Mouse (Mus musculus): Measurements from ENCODE around the gene Lhfpl1.
"Not testable (repeated sequence)": the region's sequence is repeated elsewhere in the genome, so short reads cannot be mapped to it uniquely, and the experiment has no call there.

The Lhfpl1 gene

DNA sequence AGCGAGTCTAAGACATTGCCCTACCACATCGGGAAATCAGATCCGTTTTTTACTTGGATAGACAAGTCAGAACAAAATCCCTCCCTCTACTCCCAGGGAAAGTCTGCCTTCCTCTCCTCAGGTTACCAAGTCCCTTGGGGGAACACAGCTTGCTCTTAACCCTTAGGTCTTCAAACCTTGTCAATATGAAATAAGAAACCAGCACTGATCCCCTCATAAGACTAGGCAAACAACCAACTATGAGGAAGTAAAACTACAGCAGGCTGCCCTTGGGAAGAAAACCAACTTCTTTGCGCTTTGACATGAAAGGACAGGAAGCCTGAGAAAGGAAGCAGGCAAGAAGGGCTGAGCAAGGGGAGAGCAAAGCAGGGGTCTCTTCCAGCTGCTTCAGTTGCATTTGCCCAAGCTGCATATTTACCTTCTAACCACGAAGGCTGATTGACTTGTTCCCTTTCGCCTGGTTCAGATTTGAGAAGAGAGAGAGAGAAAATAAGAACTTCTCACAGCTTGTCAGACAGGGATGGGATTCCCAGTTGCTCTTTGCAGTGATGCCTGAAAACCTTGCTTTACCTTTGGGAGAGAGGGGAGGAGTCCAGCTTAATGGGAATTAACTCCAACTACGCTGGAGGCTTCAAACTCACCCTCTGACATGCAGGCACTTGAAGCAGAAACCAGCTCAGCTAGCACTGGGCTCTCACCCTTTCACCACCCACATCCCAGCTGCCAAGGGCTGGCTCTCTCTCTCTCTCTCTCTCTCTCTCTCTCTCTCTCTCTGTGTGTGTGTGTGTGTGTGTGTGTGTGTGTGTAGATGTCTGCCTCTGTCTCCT is at the start of gene Lhfpl1:
TSS of gene Lhfpl1 (minus strand) at position 713 of the 827 bp plus-strand sequence.
- DNase-seq (ENCODE audit: low spot score), result no peak

DNA sequence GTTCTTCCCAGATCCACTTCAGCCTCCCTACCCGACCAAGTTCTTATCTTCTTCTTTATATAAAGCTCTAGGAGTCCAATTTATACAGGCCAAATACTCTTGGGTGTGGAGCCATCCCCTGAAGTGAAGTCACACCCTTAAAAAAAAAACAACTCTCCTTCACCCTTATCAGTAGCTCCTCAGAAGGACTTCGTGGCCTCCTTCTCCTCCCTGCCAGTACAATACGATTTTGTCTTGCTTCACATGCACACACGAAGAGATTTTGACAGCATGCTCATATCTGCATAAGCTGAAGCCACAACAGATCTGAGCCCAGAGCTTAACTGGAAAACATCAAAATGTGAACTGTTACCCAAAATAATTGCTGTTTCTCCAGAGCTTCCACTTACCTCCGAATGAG is 22.9 kb upstream of the Lhfpl1 start:
- DNase-seq (ENCODE audit: low spot score), result peak; percentile 4

DNA sequence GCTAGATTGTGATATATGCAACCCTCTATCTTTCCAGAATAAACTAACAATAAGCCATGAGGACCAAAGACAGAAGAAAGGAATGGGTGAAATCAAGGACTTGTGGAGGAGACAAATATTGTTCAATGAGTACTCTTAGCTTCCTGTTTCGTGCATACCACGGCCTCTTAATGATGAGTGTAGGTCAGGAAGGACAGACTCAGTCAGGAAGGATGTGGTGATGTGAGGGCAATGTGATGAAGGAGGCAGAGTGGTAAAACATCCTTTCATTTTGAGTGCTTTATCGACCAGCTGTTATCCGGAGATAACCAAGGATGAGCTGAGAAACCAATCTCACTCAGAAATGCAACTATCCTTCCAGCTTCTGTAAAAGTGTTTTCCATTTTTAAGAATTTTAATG is 13.6 kb upstream of the Lhfpl1 start:
- no peak for DNase-seq (ENCODE audit: low spot score)

DNA sequence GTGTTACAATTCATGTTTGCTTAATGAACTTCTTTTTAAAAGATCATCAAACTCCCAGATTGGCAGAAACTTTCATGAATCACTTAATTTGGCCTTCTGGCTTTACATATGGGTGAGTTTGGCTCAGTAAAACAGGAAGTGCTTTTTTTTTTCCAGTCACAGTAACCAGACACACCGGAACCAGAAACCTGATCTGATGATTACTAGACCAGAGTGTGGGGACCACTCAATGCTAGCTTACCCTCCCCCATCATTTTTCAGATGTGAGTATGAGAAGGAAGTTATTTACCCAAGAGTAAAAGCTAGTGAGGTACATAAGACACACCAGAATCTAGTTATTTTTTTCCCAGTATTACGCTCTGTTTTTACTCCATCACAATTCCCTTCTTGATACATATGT is 6.5 kb downstream of the Lhfpl1 start:
- no peak for DNase-seq (ENCODE audit: low spot score)

DNA sequence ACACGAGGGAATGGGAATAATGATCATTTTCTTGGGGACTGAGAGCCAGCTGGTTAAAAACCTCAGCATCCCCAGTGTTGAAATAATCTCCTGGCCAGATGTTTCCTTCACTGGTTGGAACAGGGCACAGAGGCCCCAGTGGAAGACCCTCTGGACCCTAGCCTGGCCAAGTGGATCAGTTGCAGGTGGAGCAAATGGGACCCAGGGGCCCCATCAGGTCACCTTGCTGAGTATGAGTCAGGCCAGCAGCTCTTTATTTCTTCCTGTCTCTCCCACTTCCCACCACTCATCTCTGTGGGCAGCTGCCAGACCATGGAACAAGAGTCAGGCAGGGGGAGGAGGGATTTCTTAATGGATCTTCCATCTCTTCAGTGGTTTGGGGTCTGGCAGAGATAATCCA is 12.7 kb downstream of the Lhfpl1 start:
- DNase-seq (ENCODE audit: low spot score), result no peak

DNA sequence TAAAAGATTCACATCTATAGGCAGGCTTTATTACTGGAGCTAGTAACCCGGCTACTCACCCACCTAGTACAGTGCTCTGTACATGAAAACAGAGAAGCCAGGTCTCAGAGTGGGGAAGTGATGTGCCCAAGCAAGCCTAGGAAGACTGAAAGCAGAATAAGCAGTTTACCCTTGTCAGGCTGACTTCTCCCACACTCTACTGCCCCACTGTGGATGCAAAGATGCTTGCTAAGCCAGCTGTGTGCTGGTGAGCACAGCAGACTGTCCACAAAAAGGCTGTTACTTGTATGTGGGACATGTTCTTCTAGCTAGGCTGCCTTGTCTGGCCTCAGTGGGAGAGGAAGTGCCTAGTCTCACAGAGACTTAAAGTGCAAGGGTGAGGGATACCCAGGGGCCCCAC is 40.3 kb downstream of the Lhfpl1 start:
- no peak for DNase-seq (ENCODE audit: low spot score)

DNA sequence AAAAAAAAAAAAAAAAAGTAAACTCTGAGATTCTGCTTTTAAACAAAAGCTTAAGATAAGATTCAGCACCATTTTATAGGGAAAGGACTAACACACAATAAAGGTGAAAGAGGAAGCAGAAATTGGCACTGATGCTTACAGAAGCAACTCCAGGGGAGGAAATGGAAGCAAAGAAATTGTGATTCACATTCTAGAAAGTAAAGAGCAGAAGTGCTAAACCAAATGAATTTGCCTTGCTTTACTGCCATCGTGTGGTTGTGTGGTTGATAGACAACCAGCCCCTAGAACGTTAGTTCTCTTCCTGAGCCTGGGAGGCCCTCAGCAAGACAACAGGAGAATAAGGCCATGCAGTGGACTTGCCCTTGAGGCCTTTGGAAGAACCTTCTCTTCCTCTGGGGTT is 41.7 kb downstream of the Lhfpl1 start:
- DNase-seq (ENCODE audit: low spot score), result no peak

DNA sequence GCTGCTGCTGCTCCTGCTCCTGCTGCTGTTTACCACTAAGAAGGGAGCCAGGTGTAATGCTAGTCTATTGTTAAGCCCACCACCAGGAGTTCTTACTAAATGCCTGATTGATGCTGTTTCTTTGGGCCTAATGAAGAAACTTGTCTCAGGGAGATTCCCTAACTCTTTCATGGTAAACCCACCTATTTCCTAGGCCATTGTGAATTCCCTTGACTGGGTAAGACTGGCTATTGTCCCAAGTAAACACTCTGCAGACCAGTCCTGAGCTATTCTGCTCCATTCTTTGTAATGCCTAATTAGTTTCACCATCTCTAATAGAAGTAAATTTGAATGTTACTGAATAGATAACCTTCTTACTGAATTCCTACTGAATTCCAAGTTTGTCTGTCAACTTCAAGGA is 48.7 kb downstream of the Lhfpl1 start:
- DNase-seq (ENCODE audit: low spot score), result not testable (repeated sequence)

DNA sequence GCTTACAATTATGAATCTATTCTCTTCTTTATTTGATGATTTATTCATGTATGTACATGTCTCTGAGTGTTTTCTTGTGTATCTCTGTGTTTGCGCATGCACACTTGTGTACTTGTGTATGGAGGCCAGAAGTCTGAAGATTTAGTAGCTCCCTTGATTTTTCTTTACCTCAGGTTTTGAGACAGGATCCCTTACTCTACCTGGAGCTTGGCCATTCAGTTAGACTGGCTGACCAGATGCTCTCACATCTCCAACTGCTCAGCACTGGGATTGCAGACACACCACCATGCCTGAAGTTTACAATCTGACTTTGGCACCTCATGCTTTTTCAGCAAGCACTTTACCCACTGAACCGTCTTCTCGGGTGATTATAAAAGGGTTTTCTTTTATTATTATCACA is 76.7 kb downstream of the Lhfpl1 start:
- DNase-seq (ENCODE audit: low spot score), result no peak

DNA sequence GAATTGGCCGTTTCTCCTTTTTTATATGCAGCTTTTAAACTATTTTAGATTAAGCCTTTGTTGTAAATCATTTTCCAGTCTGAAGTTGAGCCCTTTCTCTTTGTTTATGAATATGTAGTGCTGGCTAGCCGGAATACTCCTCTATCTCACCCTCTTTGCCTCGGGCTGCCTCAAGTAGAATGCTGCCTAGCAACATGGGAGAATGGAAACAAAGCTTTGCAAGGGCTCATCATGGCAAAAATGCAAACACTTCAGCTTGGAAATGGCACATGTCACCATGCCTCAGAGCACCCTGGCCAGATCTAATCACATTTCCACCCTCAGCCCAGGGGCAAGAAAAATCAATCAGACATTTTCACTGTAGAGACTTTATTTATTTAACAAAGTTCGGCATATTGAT is 77.1 kb downstream of the Lhfpl1 start:
- DNase-seq (ENCODE audit: low spot score), result no peak

DNA sequence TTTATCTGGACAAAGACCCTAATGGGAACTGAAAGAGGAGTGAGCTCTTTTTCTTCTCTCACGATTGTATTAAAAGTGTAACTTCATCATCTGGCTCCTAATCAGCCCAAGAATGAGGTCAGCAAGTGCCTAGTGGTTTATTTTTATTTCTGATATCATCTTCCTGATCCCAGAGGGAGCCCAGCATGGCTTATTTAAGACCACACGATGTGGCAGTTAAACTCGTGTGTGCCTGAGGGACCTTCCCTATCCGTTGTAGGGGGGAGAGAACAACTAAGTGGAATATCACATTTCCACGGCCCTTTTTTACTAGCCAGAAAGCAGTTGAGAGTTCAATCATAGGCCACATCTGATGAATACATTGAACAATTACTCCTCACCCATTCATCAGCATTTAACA is 87.1 kb downstream of the Lhfpl1 start:
- no peak for DNase-seq (ENCODE audit: low spot score)

Measured in c-Kit-positive CD71-positive TER-119-positive erythroid progenitor cells, embryonic 14.5 days (primary cell).